Mouse (Mus musculus) gastrocnemius, postnatal 25 days (tissue): ENCODE measurements around the gene Gmcl1. TPM values are rescaled to one million over a fixed set of nuclear protein-coding genes. Genes with fewer than 3 reads are reported as not detected.

Experiments used
- DNase-seq: peaks from one replicate; pipeline ENCODE4 v3.0.0; 2022
- long read RNA-seq, 2 experiments: library from polyadenylated mRNA; stranded (forward); transcript quantifications; one replicate each; pipeline ENCODE4 v2.0.0; 2021
- total RNA-seq, 2 experiments: library from RNA; stranded (reverse); gene quantifications; 1 replicate in 1 of 2; 2 replicates in 1 of 2; pipeline ENCODE4 v1.2.3; 2021

Gmcl1 gene
- total RNA-seq, result 1 to 10 TPM; 2.4 to 2.8 TPM
- long read RNA-seq, experiment 1, partial matches to known transcripts, result 0 of 2 reads
- long read RNA-seq, experiment 1, other reads (novel, unspliced or antisense), result 2 of 2 reads
- long read RNA-seq, experiment 2, partial matches to known transcripts, result 0 of 5 reads
- long read RNA-seq, experiment 2, other reads (novel, unspliced or antisense), result 2 of 5 reads

GRCm38 (mm10) chr6:86733183-86733876 is at the start of gene Gmcl1:
Gene Gmcl1 (minus strand): TSS chr6:86733383.
- peak; percentile 92 for DNase-seq

- DNase-seq, result no peak
These were observed 49.2 kb upstream of the Gmcl1 start for GRCm38 (mm10) chr6:86782342-86782741.

DNA sequence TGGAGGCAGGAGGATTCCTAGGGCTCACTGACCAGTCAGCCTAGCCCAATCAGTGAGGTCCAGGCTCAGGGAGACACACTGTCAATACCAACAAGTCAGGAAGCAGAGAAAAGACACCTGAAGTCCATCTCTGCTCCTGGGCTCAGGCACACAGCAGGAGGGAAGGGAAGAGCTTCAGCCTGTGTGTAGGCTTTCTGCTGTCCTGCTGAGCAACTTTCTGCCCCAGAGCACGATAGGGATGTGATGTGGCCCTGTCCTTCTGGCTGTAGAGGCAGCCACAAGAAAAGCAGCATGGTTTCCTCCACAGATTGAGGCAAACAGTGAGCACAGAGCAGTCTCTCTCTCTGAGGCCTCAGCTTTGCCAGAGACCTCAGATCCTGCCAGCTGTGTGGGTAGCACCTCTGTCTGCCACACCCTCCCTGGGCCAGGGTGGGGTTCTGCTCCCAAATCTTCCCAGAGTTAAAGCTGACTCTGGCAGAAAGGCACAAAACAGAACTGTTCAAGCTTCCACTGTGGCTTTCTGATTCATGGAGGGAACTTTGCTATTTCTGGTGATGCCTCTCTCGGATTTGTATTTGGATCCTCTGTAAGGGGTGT is 48.3 kb upstream of the Gmcl1 start:
- DNase-seq, result no peak

DNA sequence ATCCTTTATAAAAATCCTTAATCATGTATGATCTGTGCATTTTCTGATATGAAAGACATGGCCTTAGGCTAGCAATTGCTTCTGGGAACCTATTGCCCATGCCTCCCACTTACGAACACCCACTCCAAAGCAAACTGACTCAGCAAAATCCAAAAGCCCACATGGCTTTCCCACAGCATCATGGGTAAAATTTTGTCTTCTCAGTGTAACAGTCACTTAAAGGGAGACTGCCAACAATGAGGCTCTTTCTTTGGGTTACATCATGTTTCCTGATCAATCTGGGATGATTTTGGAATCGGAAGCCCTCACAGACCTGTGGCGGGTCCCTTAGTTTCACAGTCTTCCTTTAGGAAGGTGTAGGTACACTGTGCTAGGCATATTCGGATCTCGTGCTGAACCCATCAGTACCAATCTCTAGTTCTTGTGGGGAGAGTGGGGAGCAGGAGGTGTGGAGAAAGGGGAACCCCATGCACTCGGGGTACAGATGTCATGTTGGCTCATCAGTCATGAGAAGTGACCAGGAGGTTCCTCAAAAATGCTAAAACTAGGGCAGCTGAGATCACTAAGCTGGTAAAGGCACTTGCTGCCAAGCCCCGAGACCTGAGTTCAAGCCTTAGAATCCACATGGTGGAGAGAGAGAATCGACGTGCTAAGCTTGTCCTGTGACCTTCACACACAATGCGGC is 45.9 kb upstream of the Gmcl1 start:
- DNase-seq, result no peak

DNA sequence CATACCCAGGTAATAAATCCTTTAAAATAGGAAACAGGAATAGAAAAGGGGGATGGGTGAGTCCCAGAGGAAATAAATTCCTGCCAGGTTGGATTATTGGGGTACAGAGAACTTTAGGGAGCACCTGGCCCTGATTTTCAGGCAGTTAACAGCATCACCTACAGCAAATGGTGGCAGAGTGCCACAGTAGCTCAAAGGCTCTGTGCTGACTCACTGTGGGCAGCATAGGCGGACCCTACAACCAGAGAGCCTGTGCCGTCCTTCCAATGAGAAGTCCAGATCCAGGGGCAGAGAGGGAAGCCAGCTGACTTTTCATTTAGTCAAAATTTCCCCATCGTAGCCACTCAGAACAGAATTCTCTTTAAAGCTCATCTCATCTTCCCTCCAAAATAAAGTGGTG is 44.0 kb upstream of the Gmcl1 start:
- no peak for DNase-seq

- no peak for DNase-seq
These were observed 43.5 kb upstream of the Gmcl1 start for GRCm38 (mm10) chr6:86776706-86777071.

GRCm38 (mm10) chr6:86776001-86776705 is 43.0 kb upstream of the Gmcl1 start:
- peak; percentile 80 for DNase-seq

- no peak for DNase-seq
These were observed 41.8 kb upstream of the Gmcl1 start for GRCm38 (mm10) chr6:86774937-86775336.

GRCm38 (mm10) chr6:86773830-86774229 is 40.6 kb upstream of the Gmcl1 start:
- no peak for DNase-seq

DNA sequence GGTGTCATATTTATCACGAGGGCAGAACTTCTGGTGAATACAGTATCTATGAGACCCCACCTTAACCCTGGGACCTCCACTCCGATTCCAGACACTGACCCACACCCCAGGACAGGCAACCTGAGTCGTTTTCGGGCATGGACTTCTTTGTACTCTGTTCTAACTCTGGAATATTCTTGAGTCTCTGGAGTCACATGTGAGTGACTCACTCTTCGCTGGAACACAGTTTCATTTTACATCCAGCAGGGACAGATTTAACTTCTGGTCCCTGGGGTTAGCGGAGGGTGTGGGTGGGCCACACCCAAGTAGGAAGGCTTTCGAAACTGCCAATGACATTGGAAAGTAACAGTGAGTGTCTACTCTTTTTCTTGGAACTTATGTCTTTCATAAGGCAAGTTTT is 39.4 kb upstream of the Gmcl1 start:
- peak; percentile 61 for DNase-seq

DNA sequence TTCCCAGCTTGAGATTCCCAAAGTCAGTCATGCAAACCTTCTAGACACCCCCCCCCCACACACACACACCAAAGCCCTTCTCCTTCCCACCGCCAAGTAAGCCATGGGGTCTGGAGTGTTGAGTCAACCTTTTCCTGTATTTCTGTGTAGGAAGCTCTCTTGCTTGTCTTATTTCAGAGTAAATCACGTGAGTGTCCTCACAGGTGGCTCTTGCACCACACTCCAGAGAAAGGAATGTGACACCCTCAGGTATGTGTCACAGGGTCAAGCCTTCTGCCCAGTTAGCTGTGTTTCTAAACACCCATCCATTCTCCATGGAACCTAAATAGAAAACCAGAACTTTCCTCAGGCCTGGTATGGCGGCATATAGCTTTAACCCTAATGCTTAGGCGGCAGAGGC is 35.8 kb upstream of the Gmcl1 start:
- no peak for DNase-seq

DNA sequence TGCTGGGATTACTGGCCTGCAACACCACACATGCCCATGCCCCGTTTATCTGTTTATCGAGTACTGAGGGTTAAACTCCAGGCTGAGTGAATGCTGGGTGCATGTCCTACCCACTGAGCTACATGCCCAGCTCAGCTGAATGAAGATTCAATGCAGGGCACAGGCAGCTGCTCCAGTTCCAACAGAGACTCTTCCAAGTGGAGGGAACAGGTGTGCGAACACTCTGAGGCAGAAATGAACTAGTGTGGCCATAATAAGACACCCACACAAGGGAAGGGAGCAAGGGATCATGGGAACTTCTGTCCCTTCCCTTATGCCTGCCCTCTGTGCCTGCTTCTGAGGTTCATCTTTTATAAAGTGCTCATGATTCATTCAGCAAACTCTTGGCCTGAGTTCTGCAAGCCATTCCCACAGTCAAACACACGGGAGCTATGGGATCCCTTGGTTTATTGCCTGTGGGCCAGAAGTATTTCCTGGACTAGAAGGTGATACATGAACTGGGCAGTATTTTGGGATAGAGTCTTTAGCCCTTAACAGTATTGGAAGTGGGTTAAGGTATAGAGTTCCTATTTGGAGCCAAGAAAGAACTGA is 35.1 kb upstream of the Gmcl1 start:
- DNase-seq, result no peak

DNA sequence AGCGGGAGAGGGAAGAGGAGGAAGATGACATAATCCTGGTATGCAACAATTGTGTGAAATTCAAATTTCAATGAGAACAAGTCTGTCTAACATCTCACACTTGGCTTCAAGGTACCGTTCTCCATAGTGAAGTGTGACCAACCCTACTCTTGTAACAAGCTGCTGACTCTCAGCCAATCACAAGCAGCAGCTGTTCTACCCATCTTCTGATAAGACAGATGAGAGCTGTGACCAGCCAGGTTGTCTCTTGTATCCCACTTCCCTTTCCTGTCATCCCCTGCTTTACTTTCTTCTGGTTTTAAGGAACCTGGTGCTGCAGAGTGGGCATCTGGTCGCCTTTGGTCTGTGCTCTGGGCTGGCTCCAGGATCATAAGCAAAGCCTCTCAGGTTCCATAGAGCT is 34.3 kb upstream of the Gmcl1 start:
- DNase-seq, result no peak

GRCm38 (mm10) chr6:86765637-86766059 is 32.5 kb upstream of the Gmcl1 start:
- no peak for DNase-seq

- no peak for DNase-seq
These were observed 21.1 kb upstream of the Gmcl1 start for GRCm38 (mm10) chr6:86754105-86754863.

- no peak for DNase-seq
These were observed 19.8 kb upstream of the Gmcl1 start for GRCm38 (mm10) chr6:86752843-86753485.

GRCm38 (mm10) chr6:86750961-86751360 is 17.8 kb upstream of the Gmcl1 start:
- DNase-seq, result no peak

DNA sequence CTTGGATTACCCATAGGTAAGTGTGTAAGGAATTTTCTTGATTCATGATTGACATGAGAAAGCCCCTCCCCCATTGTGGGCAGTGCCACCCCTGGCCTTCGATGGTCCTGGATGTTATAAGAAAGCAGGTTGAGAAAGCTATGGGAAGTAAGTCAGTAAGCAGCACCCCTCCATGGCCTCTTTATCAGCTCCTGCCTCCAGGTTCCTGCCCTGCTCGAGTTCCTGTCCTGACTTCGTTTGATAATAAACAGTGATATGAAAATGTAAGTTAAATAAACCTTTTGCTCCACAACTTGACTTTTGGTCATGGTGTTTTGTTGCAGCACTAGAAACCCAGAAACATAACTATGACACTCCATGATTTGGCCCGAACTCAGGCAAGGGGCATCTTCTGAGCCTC is 16.6 kb upstream of the Gmcl1 start:
- no peak for DNase-seq

DNA sequence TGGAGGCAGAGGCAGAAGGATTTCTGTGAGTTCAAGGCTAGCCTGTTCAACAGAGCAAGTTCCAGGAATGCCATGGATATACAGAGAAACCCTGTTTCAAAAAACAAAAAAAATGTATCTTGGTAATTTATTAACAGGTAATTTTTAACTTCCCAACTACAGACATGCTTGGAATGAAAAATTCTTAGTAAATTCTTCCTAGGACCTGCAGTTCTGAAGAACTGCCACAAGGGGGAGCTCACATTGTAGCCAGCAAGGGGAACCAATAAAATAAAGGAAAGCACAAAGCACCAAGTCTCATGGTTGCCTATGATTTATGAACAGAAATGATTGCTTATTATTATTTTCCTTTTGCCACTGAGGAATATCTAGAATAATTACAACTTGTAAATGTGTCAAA is 14.0 kb upstream of the Gmcl1 start:
- no peak for DNase-seq

DNA sequence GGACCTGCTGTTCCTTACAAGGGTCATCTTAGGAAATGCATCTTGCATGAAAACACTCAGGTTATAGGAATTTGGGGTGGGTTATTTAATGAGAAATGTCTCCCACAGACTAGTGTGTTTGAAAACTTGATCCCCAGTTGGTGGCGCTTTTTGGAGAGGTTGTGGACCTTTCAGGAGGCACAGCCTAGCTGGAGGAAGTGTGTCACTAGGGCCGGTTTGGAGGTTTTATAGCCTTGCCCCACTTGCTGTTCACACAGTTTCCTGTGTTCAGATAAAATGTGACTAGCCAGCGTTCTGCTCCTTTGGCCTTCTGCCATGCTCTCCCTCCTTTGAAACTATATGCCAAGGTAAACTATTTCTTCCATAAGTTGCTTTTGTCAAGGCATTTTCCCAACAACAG is 7.5 kb upstream of the Gmcl1 start:
- DNase-seq, result no peak

- DNase-seq, result no peak
These were observed 3.6 kb upstream of the Gmcl1 start for GRCm38 (mm10) chr6:86736830-86737229.
